9 mouse cellular contexts compared by ENCODE assay signal in the genomic region with DNA sequence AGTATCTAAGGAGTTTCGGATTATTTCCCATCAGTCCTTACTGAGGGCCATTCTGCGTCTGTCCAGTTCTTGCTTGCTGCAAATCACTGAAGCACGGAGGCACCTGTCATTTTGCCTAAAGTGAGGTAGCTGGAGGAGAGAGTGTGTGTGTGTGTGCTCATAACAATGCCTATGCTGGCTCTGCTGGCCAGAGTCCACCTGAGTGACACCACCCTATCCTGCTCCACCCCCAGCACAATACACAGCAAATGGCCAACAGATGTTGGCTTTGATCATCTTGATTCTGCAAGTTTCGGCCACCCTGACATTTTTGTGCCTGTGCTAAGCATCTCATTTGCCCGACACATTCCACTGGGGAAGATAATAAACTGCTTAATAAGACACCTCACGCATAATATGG. TPM values are rescaled to one million over a fixed set of nuclear protein-coding genes. Genes with fewer than 3 reads are reported as not detected.
DNase-seq lines count a peak whose midpoint lies in the region; ATAC-seq and TF ChIP-seq lines count a peak whose summit lies in the region.
"Had no signal": no experiment of that assay in that cellular context is flagged by ENCODE, and none has a peak within 500 bp of the region (broad histone marks: within the 10 kb centered on the region; RNA-seq: fewer than 3 reads in every experiment).

No protein-coding gene starts in this region.

- no peak overlapping the region; the same call in 1 of the 2 replicates for H3K9ac ChIP-seq in neural tube, embryonic 11.5 days (ENCODE audit: low read length)
- peak overlapping the region; percentile 92; the same call in 1 of the 2 replicates for H3K9ac ChIP-seq in liver, embryonic 13.5 days
- H3K9ac ChIP-seq in stomach, postnatal 0 days (ENCODE audit: low read length): no peak overlapping the region

- ATAC-seq in cerebellum, adult (ENCODE audit: insufficient number of reproducible peaks, low FRiP score, low TSS enrichment): no peak
- no peak for ATAC-seq in neural tube, embryonic 11.5 days (ENCODE audit: insufficient read depth, low FRiP score, low TSS enrichment)
- no peak for ATAC-seq in liver, embryonic 13.5 days (ENCODE audit: low read depth)
- no peak for ATAC-seq in stomach, postnatal 0 days (ENCODE audit: low FRiP score, low TSS enrichment)

- H3K27me3 ChIP-seq in neural tube, embryonic 11.5 days (ENCODE audit: control insufficient read depth, insufficient read depth, low read length): no peaks in the 10 kb centered on the region
- peaks cover 21% of the 10 kb centered on the region for H3K27me3 ChIP-seq in liver, embryonic 13.5 days
- H3K27me3 ChIP-seq in stomach, postnatal 0 days (ENCODE audit: control insufficient read depth, insufficient read depth, low read length): no peaks in the 10 kb centered on the region

- no peak for TF ChIP-seq CTCF in stomach, postnatal 0 days (IDR thresholded peaks at IDR 0.05; ENCODE audit: low read depth)

- no peak for TF ChIP-seq EP300 in stomach, postnatal 0 days (optimal IDR thresholded peaks at IDR 0.05)

- peak overlapping the region; percentile 80 for H3K4me2 ChIP-seq in neural tube, embryonic 11.5 days (ENCODE audit: low read depth)
- H3K4me2 ChIP-seq in liver, embryonic 13.5 days: peak overlapping the region; percentile 80
- peak overlapping the region; percentile 91 for H3K4me2 ChIP-seq in stomach, postnatal 0 days (replicated peaks; ENCODE audit: low read depth)

- peaks cover 30% of the 10 kb centered on the region for H3K4me1 ChIP-seq in neural tube, embryonic 11.5 days (ENCODE audit: control insufficient read depth, insufficient read depth, low read length)
- peaks cover 68% of the 10 kb centered on the region for H3K4me1 ChIP-seq in liver, embryonic 13.5 days (replicated peaks)
- H3K4me1 ChIP-seq in stomach, postnatal 0 days (replicated peaks; ENCODE audit: control insufficient read depth, insufficient read depth): peaks cover 11% of the 10 kb centered on the region

- H3K36me3 ChIP-seq in neural tube, embryonic 11.5 days (ENCODE audit: control insufficient read depth, insufficient read depth, low read length): no peaks in the 10 kb centered on the region
- H3K36me3 ChIP-seq in liver, embryonic 13.5 days: peaks cover 7% of the 10 kb centered on the region; the same call in 1 of the 2 replicates
- no peaks in the 10 kb centered on the region for H3K36me3 ChIP-seq in stomach, postnatal 0 days (ENCODE audit: control insufficient read depth, insufficient read depth, low read length)

- 68% methylated on average over 6 of the region's 6 CpGs for WGBS in neural tube, embryonic 11.5 days
- whole genome bisulfite sequencing in liver, embryonic 13.5 days (ENCODE audit: insufficient replicate concordance): 74% methylated on average over 6 of the region's 6 CpGs
- WGBS in stomach, postnatal 0 days: 68% methylated on average over 6 of the region's 6 CpGs

- H3K9me3 ChIP-seq in neural tube, embryonic 11.5 days (ENCODE audit: control insufficient read depth, low read length): no peaks in the 10 kb centered on the region
- H3K9me3 ChIP-seq in liver, embryonic 13.5 days (replicated peaks): no peaks in the 10 kb centered on the region
- no peaks in the 10 kb centered on the region for H3K9me3 ChIP-seq in stomach, postnatal 0 days (ENCODE audit: control insufficient read depth, low read length)

- H3K4me3 ChIP-seq in neural tube, embryonic 11.5 days (ENCODE audit: low read depth, low read length): peak overlapping the region; percentile 68; the same call in 1 of the 2 replicates
- H3K4me3 ChIP-seq in liver, embryonic 13.5 days (replicated peaks): peak overlapping the region; percentile 84
- no peak overlapping the region for H3K4me3 ChIP-seq in stomach, postnatal 0 days (ENCODE audit: low read depth, low read length)

- H3K27ac ChIP-seq in neural tube, embryonic 11.5 days (ENCODE audit: low read depth, low read length): no peak overlapping the region
- H3K27ac ChIP-seq in liver, embryonic 13.5 days: 0 out of 2 replicates have a peak overlapping the region, but pooled peaks have one; percentile 27
- H3K27ac ChIP-seq in stomach, postnatal 0 days (replicated peaks): peak overlapping the region; percentile 36; the same call in 1 of the 2 replicates

- peak; percentile 40 for DNase-seq in cerebellum, adult 11-12 months
- DNase-seq in neural tube, embryonic 11.5 days (ENCODE audit: low spot score): no peak
- no peak for DNase-seq in neural tube, embryonic 10.5 days (ENCODE audit: extremely low spot score, low spot score)
- no peak for DNase-seq in liver, embryonic 13.5 days
- no peak for DNase-seq in stomach, postnatal 0 days (ENCODE audit: low spot score)
- no peak for DNase-seq in gastrocnemius, adult 8-10 months (ENCODE audit: low spot score in 2 of 2)
- DNase-seq in urinary bladder, postnatal 10 days (ENCODE audit: low spot score): no peak
- DNase-seq: left cerebral cortex, postnatal 4 days had no signal

RNA-seq across cellular contexts. Expression of gene Fam110a, which starts 1.5 kb away (rescaled TPM):
- 82.2 and 92.9 TPM in 2 replicates for polyA plus RNA-seq in neural tube, embryonic 11.5 days (2014; fragmentation: Nextera tagmentation; extraction: Ambion mirVana)
- 10.9 and 11.2 TPM in 2 replicates for polyA plus RNA-seq in liver, embryonic 13.5 days (2015; fragmentation: Nextera tagmentation; extraction: Ambion mirVana)
- 29.9 and 33.7 TPM in 2 replicates for polyA plus RNA-seq in stomach, postnatal 0 days (2015; fragmentation: Nextera tagmentation; extraction: Ambion mirVana)
- 1 to 10 TPM; 1.3 to 1.5 (median 1.4) TPM for total RNA-seq in gastrocnemius, adult 8-10 months (2022)

RNA-seq across cellular contexts. Expression of gene Slc52a3, which starts 17.8 kb away (rescaled TPM):
- polyA plus RNA-seq in neural tube, embryonic 11.5 days (2014; fragmentation: Nextera tagmentation; extraction: Ambion mirVana): 1.0 and 1.1 TPM in 2 replicates
- 1.3 and 1.5 TPM in 2 replicates for polyA plus RNA-seq in liver, embryonic 13.5 days (2015; fragmentation: Nextera tagmentation; extraction: Ambion mirVana)
- polyA plus RNA-seq in stomach, postnatal 0 days (2015; fragmentation: Nextera tagmentation; extraction: Ambion mirVana): 22.2 and 24.9 TPM in 2 replicates
- under 1 TPM; 0.31 to 0.72 (median 0.57) TPM for total RNA-seq in gastrocnemius, adult 8-10 months (2022)
